Comparison of ENCODE assay signal across 13 mouse cellular contexts in the genomic region with DNA sequence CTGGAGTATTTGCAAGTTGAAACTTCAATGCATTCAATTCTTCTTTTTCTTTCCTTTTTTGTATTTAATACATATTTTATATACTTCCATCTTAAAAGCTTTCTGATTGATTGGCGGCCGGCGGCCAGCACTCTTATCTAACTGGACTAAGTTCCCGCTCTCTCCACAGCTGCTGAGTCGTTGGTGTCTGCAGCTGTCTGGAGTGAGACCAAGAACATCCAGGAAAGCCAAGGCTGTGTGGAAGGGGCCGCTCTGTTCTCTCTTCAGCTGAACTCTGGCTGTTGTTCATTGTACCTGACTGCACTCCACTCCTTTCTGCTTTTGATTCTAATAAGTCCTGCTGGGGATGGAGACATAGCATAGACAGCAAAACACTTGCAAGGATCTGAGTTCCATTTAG.
DNase-seq lines count a peak whose midpoint lies in the region; ATAC-seq and TF ChIP-seq lines count a peak whose summit lies in the region.
"Had no signal": no experiment of that assay in that cellular context is flagged by ENCODE, and none has a peak within 500 bp of the region (broad histone marks: within the 10 kb centered on the region; RNA-seq: fewer than 3 reads in every experiment).

No protein-coding gene starts in this region.

- peak; percentile 44; the same call in 1 of the 2 replicates for ATAC-seq in limb, embryonic 14.5 days (ENCODE audit: low FRiP score, low read depth)
- no peak for ATAC-seq in forebrain, embryonic 15.5 days (replicated peaks)
- ATAC-seq: midbrain, embryonic 15.5 days had no signal

- no peaks in the 10 kb centered on the region for H3K36me3 ChIP-seq in limb, embryonic 14.5 days (ENCODE audit: control insufficient read depth, insufficient read depth, low read length)
- H3K36me3 ChIP-seq in limb, embryonic 10.5 days: no peaks in the 10 kb centered on the region
- no peaks in the 10 kb centered on the region for H3K36me3 ChIP-seq in forebrain, embryonic 15.5 days
- H3K36me3 ChIP-seq: forebrain, embryonic 10.5 days; midbrain, embryonic 15.5 days had no signal

- no peak overlapping the region for H3K4me3 ChIP-seq in limb, embryonic 14.5 days (replicated peaks; ENCODE audit: low read length)
- no peak overlapping the region for H3K4me3 ChIP-seq in limb, embryonic 10.5 days
- H3K4me3 ChIP-seq in forebrain, embryonic 15.5 days: no peak overlapping the region
- H3K4me3 ChIP-seq: forebrain, embryonic 10.5 days; midbrain, embryonic 15.5 days had no signal

- WGBS in limb, embryonic 14.5 days: 74% methylated on average over 6 of the region's 6 CpGs
- WGBS in limb, embryonic 10.5 days: 92% methylated on average over 6 of the region's 6 CpGs
- 82% methylated on average over 6 of the region's 6 CpGs for WGBS in forebrain, embryonic 15.5 days

- TF ChIP-seq POLR2A in limb, embryonic 14.5 days (IDR thresholded peaks at IDR 0.05; ENCODE audit: borderline replicate concordance, extremely low read depth, insufficient read depth, insufficient read length): no peak

- H3K4me1 ChIP-seq in limb, embryonic 14.5 days (ENCODE audit: control insufficient read depth, insufficient read depth, low read length): no peaks in the 10 kb centered on the region; the same call in 1 of the 2 replicates
- no peaks in the 10 kb centered on the region for H3K4me1 ChIP-seq in limb, embryonic 10.5 days
- H3K4me1 ChIP-seq in forebrain, embryonic 15.5 days: no peaks in the 10 kb centered on the region; the same call in 1 of the 2 replicates
- H3K4me1 ChIP-seq: midbrain, embryonic 15.5 days had no signal

- H3K27me3 ChIP-seq in limb, embryonic 14.5 days (ENCODE audit: control insufficient read depth, insufficient read depth, low read length): no peaks in the 10 kb centered on the region
- H3K27me3 ChIP-seq in limb, embryonic 10.5 days (ENCODE audit: low read depth, poor library complexity, severe bottlenecking): no peaks in the 10 kb centered on the region
- H3K27me3 ChIP-seq in forebrain, embryonic 15.5 days: no peaks in the 10 kb centered on the region
- H3K27me3 ChIP-seq: midbrain, embryonic 15.5 days had no signal

- no peak overlapping the region for H3K4me2 ChIP-seq in limb, embryonic 14.5 days (replicated peaks; ENCODE audit: low read depth, low read length, severe bottlenecking)
- H3K4me2 ChIP-seq in forebrain, embryonic 15.5 days (replicated peaks): no peak overlapping the region
- H3K4me2 ChIP-seq: midbrain, embryonic 15.5 days had no signal

- no peak overlapping the region for H3K27ac ChIP-seq in limb, embryonic 14.5 days (replicated peaks; ENCODE audit: low read depth, low read length)
- H3K27ac ChIP-seq in limb, embryonic 10.5 days: no peak overlapping the region
- no peak overlapping the region for H3K27ac ChIP-seq in forebrain, embryonic 15.5 days (replicated peaks)
- H3K27ac ChIP-seq: forebrain, embryonic 10.5 days; midbrain, embryonic 15.5 days had no signal

- no peaks in the 10 kb centered on the region for H3K9me3 ChIP-seq in limb, embryonic 14.5 days (ENCODE audit: control insufficient read depth, low read length)
- no peaks in the 10 kb centered on the region for H3K9me3 ChIP-seq in limb, embryonic 10.5 days (replicated peaks)
- H3K9me3 ChIP-seq in forebrain, embryonic 15.5 days: no peaks in the 10 kb centered on the region
- H3K9me3 ChIP-seq: forebrain, embryonic 10.5 days; midbrain, embryonic 15.5 days had no signal

- H3K9ac ChIP-seq in limb, embryonic 14.5 days (ENCODE audit: low read depth, low read length, severe bottlenecking): no peak overlapping the region
- H3K9ac ChIP-seq in forebrain, embryonic 15.5 days (replicated peaks): no peak overlapping the region
- H3K9ac ChIP-seq: midbrain, embryonic 15.5 days had no signal

- DNase-seq in limb, embryonic 14.5 days (ENCODE audit: low spot score): peak; percentile 34
- DNase-seq in limb, embryonic 10.5 days (ENCODE audit: low spot score): no peak
- DNase-seq in NIH3T3 (ENCODE audit: low read depth): peak; percentile 41
- DNase-seq in gastrocnemius, adult 8-10 months (ENCODE audit: low spot score in 2 of 2): peak; percentile 23 to 43
- DNase-seq in heart, postnatal 4 days: peak; percentile 25
- no peak for DNase-seq in T-cell, adult 2 months (ENCODE audit: low spot score)
- no peak for DNase-seq in cerebellum, postnatal 10 days
- DNase-seq: cerebellum, adult 9-10 months; kidney, postnatal 25 days; thymus, postnatal 25 days had no signal

Comparison
In these comparisons a context has a peak if more than half of its experiments do, and no peak if none do; other contexts are left out.
1. DNase-seq: peak in limb, embryonic 14.5 days (single experiment), NIH3T3 (single experiment), gastrocnemius, adult 8-10 months (2 of 2) and heart, postnatal 4 days (single experiment); none in limb, embryonic 10.5 days (single experiment), T-cell, adult 2 months (single experiment) and cerebellum, postnatal 10 days (0 of 2).